Mouse (Mus musculus): ENCODE results near the gene Slc35c1. TPM values are rescaled to one million over a fixed set of nuclear protein-coding genes. Genes with fewer than 3 reads are reported as not detected.

Gene Slc35c1
- polyA plus RNA-seq, 1 experiment, result 7.8 TPM

DNA sequence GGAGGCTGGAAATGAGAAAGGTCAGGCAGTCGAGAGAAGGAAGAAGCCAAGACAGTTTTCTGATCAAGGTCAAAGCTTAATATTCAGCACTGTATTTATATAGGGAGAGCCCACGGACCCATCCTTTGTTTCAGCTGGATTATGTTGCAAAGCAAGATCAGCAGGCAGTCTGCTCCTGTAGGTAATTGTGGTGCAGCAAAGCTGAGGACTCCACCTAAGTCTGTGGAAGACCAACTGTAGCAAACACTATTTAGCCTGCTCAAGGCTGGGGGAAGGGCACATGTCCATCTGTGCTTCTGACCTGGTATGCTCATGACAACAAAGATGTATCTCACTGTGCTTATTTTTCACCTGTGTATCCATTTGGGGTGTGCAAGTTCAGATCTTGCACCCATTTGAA, 15.4 kb upstream of the Slc35c1 start:
- H3K27ac ChIP-seq (ENCODE audit: control insufficient read depth, insufficient read depth, low read depth, low read length), result no peak overlapping the region
- no peak overlapping the region for H3K4me3 ChIP-seq (ENCODE audit: control insufficient read depth, low read depth, low read length)
- TF ChIP-seq CTCF (IDR thresholded peaks at IDR 0.05; ENCODE audit: control insufficient read depth, insufficient read depth, insufficient replicate concordance, low read depth, low read length), result no peak
- TF ChIP-seq POLR2A (IDR thresholded peaks at IDR 0.05; ENCODE audit: control insufficient read depth, low read depth, low read length), result no peak
- no peaks in the 10 kb centered on the region for H3K36me3 ChIP-seq (ENCODE audit: control insufficient read depth, insufficient read depth, low read length)
- no peaks in the 10 kb centered on the region for H3K27me3 ChIP-seq (ENCODE audit: control insufficient read depth, insufficient read depth, low read length)
- no peaks in the 10 kb centered on the region for H3K4me1 ChIP-seq (ENCODE audit: control insufficient read depth, insufficient read depth, low read length)

- H3K27ac ChIP-seq (ENCODE audit: control insufficient read depth, insufficient read depth, low read depth, low read length), result no peak overlapping the region
- H3K4me1 ChIP-seq (ENCODE audit: control insufficient read depth, insufficient read depth, low read length), result no peaks in the 10 kb centered on the region
- no peaks in the 10 kb centered on the region for H3K36me3 ChIP-seq (ENCODE audit: control insufficient read depth, insufficient read depth, low read length)
- H3K4me3 ChIP-seq (ENCODE audit: control insufficient read depth, low read depth, low read length), result no peak overlapping the region
- H3K27me3 ChIP-seq (ENCODE audit: control insufficient read depth, insufficient read depth, low read length), result no peaks in the 10 kb centered on the region
- TF ChIP-seq POLR2A (IDR thresholded peaks at IDR 0.05; ENCODE audit: control insufficient read depth, low read depth, low read length), result no peak
These were observed 14.6 kb upstream of the Slc35c1 start for GRCm38 (mm10) chr2:92474920-92475319.

GRCm38 (mm10) chr2:92471886-92472670, 11.7 kb upstream of the Slc35c1 start:
- H3K4me1 ChIP-seq (ENCODE audit: control insufficient read depth, insufficient read depth, low read length), result no peaks in the 10 kb centered on the region
- H3K4me3 ChIP-seq (ENCODE audit: control insufficient read depth, low read depth, low read length), result no peak overlapping the region
- no peak overlapping the region for H3K27ac ChIP-seq (ENCODE audit: control insufficient read depth, insufficient read depth, low read depth, low read length)
- TF ChIP-seq POLR2A (IDR thresholded peaks at IDR 0.05; ENCODE audit: control insufficient read depth, low read depth, low read length) (no peak), CTCF (IDR thresholded peaks at IDR 0.05; ENCODE audit: control insufficient read depth, insufficient read depth, insufficient replicate concordance, low read depth, low read length) (no peak)
- no peaks in the 10 kb centered on the region for H3K27me3 ChIP-seq (ENCODE audit: control insufficient read depth, insufficient read depth, low read length)
- no peaks in the 10 kb centered on the region for H3K36me3 ChIP-seq (ENCODE audit: control insufficient read depth, insufficient read depth, low read length)

DNA sequence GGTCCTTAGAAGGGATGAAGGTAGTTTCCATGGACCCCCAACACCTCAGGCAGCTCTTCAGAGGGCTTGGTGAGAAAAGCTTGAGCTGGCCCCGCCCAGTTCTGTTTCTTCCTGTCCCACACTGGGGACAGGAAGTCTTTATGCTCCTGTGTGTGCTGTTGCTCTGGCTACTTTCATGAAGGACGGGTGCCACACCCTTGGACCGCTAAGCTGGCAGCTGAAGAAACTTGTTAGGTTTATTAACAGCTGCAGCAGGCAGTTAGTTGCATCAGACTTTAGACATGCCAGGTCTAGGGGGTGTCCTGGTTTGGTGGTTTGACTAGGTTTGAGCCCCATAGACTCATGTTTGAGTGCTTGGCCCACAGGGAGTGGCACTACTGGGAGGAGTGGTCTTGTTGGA, 4.4 kb upstream of the Slc35c1 start:
- Histone ChIP-seq H3K4me3 (ENCODE audit: control insufficient read depth, low read depth, low read length) (no peak overlapping the region), H3K27me3 (ENCODE audit: control insufficient read depth, insufficient read depth, low read length) (no peaks in the 10 kb centered on the region), H3K27ac (ENCODE audit: control insufficient read depth, insufficient read depth, low read depth, low read length) (no peak overlapping the region), H3K4me1 (ENCODE audit: control insufficient read depth, insufficient read depth, low read length) (peaks cover 9% of the 10 kb centered on the region), H3K36me3 (ENCODE audit: control insufficient read depth, insufficient read depth, low read length) (no peaks in the 10 kb centered on the region)
- TF ChIP-seq CTCF (IDR thresholded peaks at IDR 0.05; ENCODE audit: control insufficient read depth, insufficient read depth, insufficient replicate concordance, low read depth, low read length), result no peak
- no peak for TF ChIP-seq POLR2A (IDR thresholded peaks at IDR 0.05; ENCODE audit: control insufficient read depth, low read depth, low read length)

DNA sequence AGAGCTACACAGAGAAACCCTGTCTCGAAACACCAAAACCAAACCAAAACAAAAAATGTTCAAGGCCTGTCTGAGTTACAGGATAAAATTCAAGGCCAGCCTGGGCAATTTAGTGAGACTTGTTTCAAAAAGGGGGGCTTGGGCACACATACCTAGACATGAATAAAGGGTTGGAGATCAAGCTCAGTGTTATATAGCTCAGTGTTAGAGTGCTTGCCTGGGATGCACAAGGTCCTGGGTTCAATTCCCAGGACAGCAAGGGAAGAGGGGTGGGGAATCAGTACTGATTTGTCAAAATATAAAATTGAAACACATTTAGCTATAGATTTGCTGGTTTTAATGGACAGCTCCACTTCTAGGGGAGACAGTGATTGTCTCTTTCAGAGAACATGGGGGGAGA, 877 bp upstream of the Slc35c1 start:
- Histone ChIP-seq H3K27ac (ENCODE audit: control insufficient read depth, insufficient read depth, low read depth, low read length) (no peak overlapping the region), H3K4me1 (ENCODE audit: control insufficient read depth, insufficient read depth, low read length) (peaks cover 21% of the 10 kb centered on the region), H3K27me3 (ENCODE audit: control insufficient read depth, insufficient read depth, low read length) (no peaks in the 10 kb centered on the region), H3K36me3 (ENCODE audit: control insufficient read depth, insufficient read depth, low read length) (no peaks in the 10 kb centered on the region), H3K4me3 (ENCODE audit: control insufficient read depth, low read depth, low read length) (no peak overlapping the region)
- TF ChIP-seq POLR2A (IDR thresholded peaks at IDR 0.05; ENCODE audit: control insufficient read depth, low read depth, low read length), result no peak
- TF ChIP-seq CTCF (IDR thresholded peaks at IDR 0.05; ENCODE audit: control insufficient read depth, insufficient read depth, insufficient replicate concordance, low read depth, low read length), result no peak

DNA sequence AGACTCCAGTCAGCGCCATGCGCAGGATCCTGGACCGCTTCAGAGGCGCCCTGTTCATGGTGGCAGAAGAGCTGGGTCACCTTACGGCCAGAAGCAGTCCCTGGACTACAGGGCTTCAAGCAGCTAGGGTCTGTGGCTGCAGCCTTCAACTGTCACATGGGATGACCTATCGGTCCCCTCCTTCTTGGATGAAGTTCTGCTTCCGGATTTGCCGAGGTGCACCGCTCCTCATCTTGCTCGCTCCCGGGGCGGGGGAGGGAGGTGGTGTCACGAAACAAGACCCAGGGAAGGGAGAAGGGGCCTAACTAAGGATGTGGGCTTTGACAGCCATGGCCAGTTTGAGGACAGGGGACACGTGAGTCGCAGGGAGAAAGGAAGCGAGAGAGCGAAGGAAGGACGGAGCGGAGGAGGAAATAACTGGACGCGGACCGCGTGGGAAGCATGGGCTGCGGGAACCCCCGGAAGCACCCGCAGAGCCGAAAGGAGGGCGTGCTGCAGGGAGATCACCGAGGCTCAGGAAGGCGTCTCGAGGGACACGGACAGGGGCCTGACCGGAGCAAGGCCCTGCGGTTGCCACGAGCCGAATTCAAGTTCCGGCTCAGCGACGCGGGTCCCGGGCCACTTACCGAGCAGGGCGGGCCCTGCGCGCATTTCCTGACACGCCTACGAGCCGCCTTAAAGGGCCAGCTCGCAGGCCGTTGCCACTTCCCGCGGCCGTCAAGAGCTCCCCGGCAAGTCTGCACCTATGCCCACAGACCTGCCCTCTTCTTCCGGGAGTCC, 1.0 kb downstream of the Slc35c1 start:
- Histone ChIP-seq H3K4me1 (ENCODE audit: control insufficient read depth, insufficient read depth, low read length) (peaks cover 21% of the 10 kb centered on the region), H3K27ac (ENCODE audit: control insufficient read depth, insufficient read depth, low read depth, low read length) (peak overlapping the region; percentile 73), H3K4me3 (ENCODE audit: control insufficient read depth, low read depth, low read length) (peak overlapping the region; percentile 96), H3K36me3 (ENCODE audit: control insufficient read depth, insufficient read depth, low read length) (no peaks in the 10 kb centered on the region), H3K27me3 (ENCODE audit: control insufficient read depth, insufficient read depth, low read length) (no peaks in the 10 kb centered on the region)
- peak; percentile 46 for TF ChIP-seq POLR2A (IDR thresholded peaks at IDR 0.05; ENCODE audit: control insufficient read depth, low read depth, low read length)
- TF ChIP-seq CTCF (IDR thresholded peaks at IDR 0.05; ENCODE audit: control insufficient read depth, insufficient read depth, insufficient replicate concordance, low read depth, low read length), result no peak

- H3K27ac ChIP-seq (ENCODE audit: control insufficient read depth, insufficient read depth, low read depth, low read length), result no peak overlapping the region
- no peaks in the 10 kb centered on the region for H3K27me3 ChIP-seq (ENCODE audit: control insufficient read depth, insufficient read depth, low read length)
- H3K36me3 ChIP-seq (ENCODE audit: control insufficient read depth, insufficient read depth, low read length), result no peaks in the 10 kb centered on the region
- H3K4me3 ChIP-seq (ENCODE audit: control insufficient read depth, low read depth, low read length), result no peak overlapping the region
- TF ChIP-seq POLR2A (IDR thresholded peaks at IDR 0.05; ENCODE audit: control insufficient read depth, low read depth, low read length) (no peak), CTCF (IDR thresholded peaks at IDR 0.05; ENCODE audit: control insufficient read depth, insufficient read depth, insufficient replicate concordance, low read depth, low read length) (no peak)
- H3K4me1 ChIP-seq (ENCODE audit: control insufficient read depth, insufficient read depth, low read length), result peaks cover 21% of the 10 kb centered on the region
These were observed 1.9 kb downstream of the Slc35c1 start for GRCm38 (mm10) chr2:92458481-92458880.
